Mouse (Mus musculus): ENCODE data around the gene Olfr665. TPM values are rescaled to one million over a fixed set of nuclear protein-coding genes. Genes with fewer than 3 reads are reported as not detected.

Olfr665 gene
- total and polyA plus RNA-seq, 2 experiments = not detected

- no peak for TF ChIP-seq CTCF (IDR thresholded peaks at IDR 0.05; ENCODE audit: low read depth, low read length)
- TF ChIP-seq POLR2A (IDR thresholded peaks at IDR 0.05; ENCODE audit: extremely low read depth, insufficient read depth, low read length) = no peak
- Histone ChIP-seq H3K4me3 (ENCODE audit: insufficient read depth, low read depth, low read length) (no peak overlapping the region), H3K9ac (ENCODE audit: low read depth, low read length) (no peak overlapping the region), H3K36me3 (ENCODE audit: control insufficient read depth, insufficient read depth, low read length) (no peaks in the 10 kb centered on the region), H3K27ac (replicated peaks; ENCODE audit: insufficient read depth, low read depth, low read length) (no peak overlapping the region), H3K27me3 (ENCODE audit: control insufficient read depth, insufficient read depth, low read length) (no peaks in the 10 kb centered on the region), H3K79me2 (ENCODE audit: control insufficient read depth, insufficient read depth, low read length) (no peaks in the 10 kb centered on the region), H3K4me1 (ENCODE audit: control insufficient read depth, insufficient read depth, low read length) (no peaks in the 10 kb centered on the region)
- WGBS = 36% methylated on average over 1 of the region's 1 CpGs
- DNase-seq (ENCODE audit: extremely low read depth, low read depth, low spot score) = no peak
Measured at GRCm38 (mm10) chr7:104857683-104858082, 20.1 kb upstream of the Olfr665 start.

GRCm38 (mm10) chr7:104861381-104861780, 16.4 kb upstream of the Olfr665 start:
- no peak for DNase-seq (ENCODE audit: extremely low read depth, low read depth, low spot score)
- H3K27ac ChIP-seq (replicated peaks; ENCODE audit: insufficient read depth, low read depth, low read length) = no peak overlapping the region
- H3K36me3 ChIP-seq (ENCODE audit: control insufficient read depth, insufficient read depth, low read length) = no peaks in the 10 kb centered on the region
- no peaks in the 10 kb centered on the region for H3K79me2 ChIP-seq (ENCODE audit: control insufficient read depth, insufficient read depth, low read length)
- WGBS = 67% methylated on average over 3 of the region's 3 CpGs
- no peaks in the 10 kb centered on the region for H3K27me3 ChIP-seq (ENCODE audit: control insufficient read depth, insufficient read depth, low read length)
- H3K4me3 ChIP-seq (ENCODE audit: insufficient read depth, low read depth, low read length) = no peak overlapping the region
- H3K4me1 ChIP-seq (ENCODE audit: control insufficient read depth, insufficient read depth, low read length) = no peaks in the 10 kb centered on the region
- TF ChIP-seq POLR2A (IDR thresholded peaks at IDR 0.05; ENCODE audit: extremely low read depth, insufficient read depth, low read length) = no peak
- TF ChIP-seq CTCF (IDR thresholded peaks at IDR 0.05; ENCODE audit: low read depth, low read length) = no peak
- H3K9ac ChIP-seq (ENCODE audit: low read depth, low read length) = no peak overlapping the region

- no peaks in the 10 kb centered on the region for H3K4me1 ChIP-seq (ENCODE audit: control insufficient read depth, insufficient read depth, low read length)
- no peak for DNase-seq (ENCODE audit: extremely low read depth, low read depth, low spot score)
- no peak within 1 kb of the TSS for H3K9ac ChIP-seq (ENCODE audit: low read depth, low read length)
- no peaks in the 10 kb centered on the region for H3K79me2 ChIP-seq (ENCODE audit: control insufficient read depth, insufficient read depth, low read length)
- 80% methylated on average over 2 of the region's 2 CpGs for WGBS
- no peak within 1 kb of the TSS for H3K4me3 ChIP-seq (ENCODE audit: insufficient read depth, low read depth, low read length)
- no peak for TF ChIP-seq POLR2A (IDR thresholded peaks at IDR 0.05; ENCODE audit: extremely low read depth, insufficient read depth, low read length)
- no peak for TF ChIP-seq CTCF (IDR thresholded peaks at IDR 0.05; ENCODE audit: low read depth, low read length)
- no peaks in the 10 kb centered on the region for H3K27me3 ChIP-seq (ENCODE audit: control insufficient read depth, insufficient read depth, low read length)
- no peak within 1 kb of the TSS for H3K27ac ChIP-seq (replicated peaks; ENCODE audit: insufficient read depth, low read depth, low read length)
- no peaks in the 10 kb centered on the region for H3K36me3 ChIP-seq (ENCODE audit: control insufficient read depth, insufficient read depth, low read length)
Measured at GRCm38 (mm10) chr7:104895852-104896251, 18.0 kb downstream of the Olfr665 start, which contains the start of gene Olfr666. Gene Olfr666, minus strand, starts transcription at chr7:104895952.

GRCm38 (mm10) chr7:104921382-104921781, 43.6 kb downstream of the Olfr665 start, which contains the start of gene Olfr667:
Gene Olfr667, minus strand, starts transcription at chr7:104921482.
- DNase-seq (ENCODE audit: extremely low read depth, low read depth, low spot score) = no peak
- 80% methylated on average over 1 of the region's 1 CpGs for WGBS
- no peaks in the 10 kb centered on the region for H3K36me3 ChIP-seq (ENCODE audit: control insufficient read depth, insufficient read depth, low read length)
- H3K9ac ChIP-seq (ENCODE audit: low read depth, low read length) = no peak within 1 kb of the TSS
- H3K79me2 ChIP-seq (ENCODE audit: control insufficient read depth, insufficient read depth, low read length) = no peaks in the 10 kb centered on the region
- no peaks in the 10 kb centered on the region for H3K27me3 ChIP-seq (ENCODE audit: control insufficient read depth, insufficient read depth, low read length)
- no peak within 1 kb of the TSS for H3K27ac ChIP-seq (replicated peaks; ENCODE audit: insufficient read depth, low read depth, low read length)
- H3K4me3 ChIP-seq (ENCODE audit: insufficient read depth, low read depth, low read length) = no peak within 1 kb of the TSS
- no peak for TF ChIP-seq CTCF (IDR thresholded peaks at IDR 0.05; ENCODE audit: low read depth, low read length)
- no peak for TF ChIP-seq POLR2A (IDR thresholded peaks at IDR 0.05; ENCODE audit: extremely low read depth, insufficient read depth, low read length)
- no peaks in the 10 kb centered on the region for H3K4me1 ChIP-seq (ENCODE audit: control insufficient read depth, insufficient read depth, low read length)

- Histone ChIP-seq H3K9ac (ENCODE audit: low read depth, low read length) (no peak within 1 kb of the TSS), H3K36me3 (ENCODE audit: control insufficient read depth, insufficient read depth, low read length) (no peaks in the 10 kb centered on the region), H3K4me1 (ENCODE audit: control insufficient read depth, insufficient read depth, low read length) (no peaks in the 10 kb centered on the region), H3K79me2 (ENCODE audit: control insufficient read depth, insufficient read depth, low read length) (no peaks in the 10 kb centered on the region), H3K27ac (replicated peaks; ENCODE audit: insufficient read depth, low read depth, low read length) (no peak within 1 kb of the TSS), H3K27me3 (ENCODE audit: control insufficient read depth, insufficient read depth, low read length) (no peaks in the 10 kb centered on the region), H3K4me3 (ENCODE audit: insufficient read depth, low read depth, low read length) (no peak within 1 kb of the TSS)
- DNase-seq (ENCODE audit: extremely low read depth, low read depth, low spot score) = no peak
- WGBS = 67% methylated on average over 1 of the region's 1 CpGs
- TF ChIP-seq POLR2A (IDR thresholded peaks at IDR 0.05; ENCODE audit: extremely low read depth, insufficient read depth, low read length) (no peak), CTCF (IDR thresholded peaks at IDR 0.05; ENCODE audit: low read depth, low read length) (no peak)
Measured at GRCm38 (mm10) chr7:104927957-104928356, 50.1 kb downstream of the Olfr665 start, which contains the start of gene Olfr668. Gene Olfr668, minus strand, starts transcription at chr7:104928057.

Other genes with a start within 250 kb of the Olfr665 start
- gene Olfr658, start 230.7 kb upstream of the Olfr665 start, total RNA-seq (2014; rRNA removed) = not detected in 2 replicates
- not detected in 2 replicates for gene Olfr658, start 230.7 kb upstream of the Olfr665 start, polyA plus RNA-seq (2012; rRNA removed)
- not detected in 2 replicates for gene Olfr659, start 211.3 kb upstream of the Olfr665 start, total RNA-seq (2014; rRNA removed)
- gene Olfr659, start 211.3 kb upstream of the Olfr665 start, polyA plus RNA-seq (2012; rRNA removed) = not detected in 2 replicates
- not detected in 2 replicates for gene Olfr661, start 191.5 kb upstream of the Olfr665 start, total RNA-seq (2014; rRNA removed)
- not detected in 2 replicates for gene Olfr661, start 191.5 kb upstream of the Olfr665 start, polyA plus RNA-seq (2012; rRNA removed)
- gene Usp17le, start 100.6 kb upstream of the Olfr665 start, total RNA-seq (2014; rRNA removed) = not detected in 2 replicates
- not detected in 2 replicates for gene Usp17le, start 100.6 kb upstream of the Olfr665 start, polyA plus RNA-seq (2012; rRNA removed)
- gene Usp17lb, start 35.4 kb upstream of the Olfr665 start, total RNA-seq (2014; rRNA removed) = not detected in 2 replicates
- not detected in 2 replicates for gene Usp17lb, start 35.4 kb upstream of the Olfr665 start, polyA plus RNA-seq (2012; rRNA removed)
- not detected in 2 replicates for gene Usp17la, start 21.0 kb upstream of the Olfr665 start, total RNA-seq (2014; rRNA removed)
- not detected in 2 replicates for gene Usp17la, start 21.0 kb upstream of the Olfr665 start, polyA plus RNA-seq (2012; rRNA removed)
- not detected in 2 replicates for gene Olfr666, start 17.9 kb downstream of the Olfr665 start, total RNA-seq (2014; rRNA removed)
- gene Olfr666, start 17.9 kb downstream of the Olfr665 start, polyA plus RNA-seq (2012; rRNA removed) = not detected in 2 replicates
- gene Olfr667, start 43.5 kb downstream of the Olfr665 start, total RNA-seq (2014; rRNA removed) = not detected in 2 replicates
- gene Olfr667, start 43.5 kb downstream of the Olfr665 start, polyA plus RNA-seq (2012; rRNA removed) = not detected in 2 replicates
- gene Olfr668, start 50.0 kb downstream of the Olfr665 start, total RNA-seq (2014; rRNA removed) = not detected in 2 replicates
- gene Olfr668, start 50.0 kb downstream of the Olfr665 start, polyA plus RNA-seq (2012; rRNA removed) = not detected in 2 replicates
- not detected in 2 replicates for gene Olfr669, start 56.2 kb downstream of the Olfr665 start, total RNA-seq (2014; rRNA removed)
- gene Olfr669, start 56.2 kb downstream of the Olfr665 start, polyA plus RNA-seq (2012; rRNA removed) = not detected in 2 replicates
- not detected in 2 replicates for gene Olfr670, start 84.6 kb downstream of the Olfr665 start, total RNA-seq (2014; rRNA removed)
- gene Olfr670, start 84.6 kb downstream of the Olfr665 start, polyA plus RNA-seq (2012; rRNA removed) = not detected in 2 replicates
- gene Olfr671, start 101.1 kb downstream of the Olfr665 start, total RNA-seq (2014; rRNA removed) = not detected in 2 replicates
- not detected in 2 replicates for gene Olfr671, start 101.1 kb downstream of the Olfr665 start, polyA plus RNA-seq (2012; rRNA removed)
- not detected in 2 replicates for gene Olfr672, start 124.0 kb downstream of the Olfr665 start, total RNA-seq (2014; rRNA removed)
- gene Olfr672, start 124.0 kb downstream of the Olfr665 start, polyA plus RNA-seq (2012; rRNA removed) = not detected in 2 replicates
- gene Olfr675, start 150.4 kb downstream of the Olfr665 start, total RNA-seq (2014; rRNA removed) = not detected in 2 replicates
- gene Olfr675, start 150.4 kb downstream of the Olfr665 start, polyA plus RNA-seq (2012; rRNA removed) = not detected in 2 replicates
- not detected in 2 replicates for gene Olfr676, start 154.7 kb downstream of the Olfr665 start, total RNA-seq (2014; rRNA removed)
- not detected in 2 replicates for gene Olfr676, start 154.7 kb downstream of the Olfr665 start, polyA plus RNA-seq (2012; rRNA removed)
- gene Olfr677, start 173.3 kb downstream of the Olfr665 start, total RNA-seq (2014; rRNA removed) = not detected in 2 replicates
- not detected in 2 replicates for gene Olfr677, start 173.3 kb downstream of the Olfr665 start, polyA plus RNA-seq (2012; rRNA removed)
- not detected in 2 replicates for gene Olfr678, start 186.4 kb downstream of the Olfr665 start, total RNA-seq (2014; rRNA removed)
- not detected in 2 replicates for gene Olfr678, start 186.4 kb downstream of the Olfr665 start, polyA plus RNA-seq (2012; rRNA removed)
- gene Olfr679, start 203.2 kb downstream of the Olfr665 start, total RNA-seq (2014; rRNA removed) = not detected in 2 replicates
- gene Olfr679, start 203.2 kb downstream of the Olfr665 start, polyA plus RNA-seq (2012; rRNA removed) = not detected in 2 replicates
- gene Olfr680-ps1, start 214.8 kb downstream of the Olfr665 start, total RNA-seq (2014; rRNA removed) = not detected in 2 replicates
- not detected in 2 replicates for gene Olfr680-ps1, start 214.8 kb downstream of the Olfr665 start, polyA plus RNA-seq (2012; rRNA removed)
- gene Olfr681, start 238.8 kb downstream of the Olfr665 start, total RNA-seq (2014; rRNA removed) = not detected in 2 replicates
- gene Olfr681, start 238.8 kb downstream of the Olfr665 start, polyA plus RNA-seq (2012; rRNA removed) = not detected in 2 replicates